Mouse (Mus musculus): ENCODE measurements around the gene Cyb5r1.
"Not testable (repeated sequence)": the region's sequence is repeated elsewhere in the genome, so short reads cannot be mapped to it uniquely, and the experiment has no call there.

Cyb5r1 gene

GRCm38 (mm10) chr1:134414501-134415167 lies 9.3 kb downstream of the Cyb5r1 start:
- DNase-seq (ENCODE audit: low read depth, low spot score) = no peak

- peak; percentile 98 for DNase-seq (ENCODE audit: low read depth, low spot score)
Measured at GRCm38 (mm10) chr1:134415168-134415831, 9.9 kb downstream of the Cyb5r1 start, which contains the start of gene Adipor1. Gene Adipor1, plus strand, starts transcription at chr1:134415378.

DNA sequence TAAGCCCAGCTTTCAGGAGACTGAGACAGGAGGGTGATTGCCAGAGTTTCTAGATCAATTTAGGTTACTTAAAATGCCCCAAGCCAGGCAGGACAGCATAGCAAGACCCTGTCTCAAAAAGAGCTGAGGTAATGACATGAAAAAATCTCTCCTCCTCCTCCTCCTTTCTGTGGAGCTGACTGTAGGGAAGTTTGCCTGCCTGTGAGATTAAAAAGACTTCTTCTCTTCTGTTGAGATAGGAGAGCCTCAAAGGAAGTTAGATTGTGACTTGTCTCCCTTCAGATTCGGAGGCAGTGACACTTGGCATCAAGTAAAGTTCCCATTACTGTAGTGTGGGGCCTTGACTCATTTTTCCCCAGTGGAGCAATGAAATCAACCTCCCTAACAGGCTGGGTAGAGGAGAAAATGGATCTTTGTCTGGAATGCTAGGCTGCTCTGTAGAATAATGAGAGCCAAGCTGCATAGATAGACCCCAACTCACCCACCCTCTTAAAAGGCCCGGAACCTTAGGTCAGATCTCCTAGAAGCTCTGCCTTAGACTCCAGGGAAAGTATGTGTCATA lies 13.1 kb downstream of the Cyb5r1 start:
- no peak for DNase-seq (ENCODE audit: low read depth, low spot score)

DNA sequence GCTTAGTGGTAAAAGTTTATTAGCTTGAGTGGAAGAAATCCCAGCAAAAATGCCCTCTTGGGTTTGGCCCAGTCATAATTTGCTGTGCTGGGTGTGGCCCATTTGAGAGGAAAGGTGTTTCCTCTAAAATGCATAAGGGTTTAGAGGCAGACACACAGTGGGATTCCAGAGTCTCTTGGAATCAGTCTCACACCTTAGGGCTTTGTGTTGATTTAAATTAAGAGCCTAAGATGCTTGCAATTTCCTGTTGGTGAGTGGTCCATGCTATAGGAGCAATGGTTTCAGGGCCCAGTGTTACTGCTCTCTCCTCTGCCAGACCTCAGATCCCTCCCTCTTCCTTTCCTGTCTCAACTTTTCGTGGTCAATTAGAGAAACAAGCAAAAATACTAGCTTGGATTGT lies 13.8 kb downstream of the Cyb5r1 start:
- peak; percentile 71 for DNase-seq (ENCODE audit: low read depth, low spot score)

DNA sequence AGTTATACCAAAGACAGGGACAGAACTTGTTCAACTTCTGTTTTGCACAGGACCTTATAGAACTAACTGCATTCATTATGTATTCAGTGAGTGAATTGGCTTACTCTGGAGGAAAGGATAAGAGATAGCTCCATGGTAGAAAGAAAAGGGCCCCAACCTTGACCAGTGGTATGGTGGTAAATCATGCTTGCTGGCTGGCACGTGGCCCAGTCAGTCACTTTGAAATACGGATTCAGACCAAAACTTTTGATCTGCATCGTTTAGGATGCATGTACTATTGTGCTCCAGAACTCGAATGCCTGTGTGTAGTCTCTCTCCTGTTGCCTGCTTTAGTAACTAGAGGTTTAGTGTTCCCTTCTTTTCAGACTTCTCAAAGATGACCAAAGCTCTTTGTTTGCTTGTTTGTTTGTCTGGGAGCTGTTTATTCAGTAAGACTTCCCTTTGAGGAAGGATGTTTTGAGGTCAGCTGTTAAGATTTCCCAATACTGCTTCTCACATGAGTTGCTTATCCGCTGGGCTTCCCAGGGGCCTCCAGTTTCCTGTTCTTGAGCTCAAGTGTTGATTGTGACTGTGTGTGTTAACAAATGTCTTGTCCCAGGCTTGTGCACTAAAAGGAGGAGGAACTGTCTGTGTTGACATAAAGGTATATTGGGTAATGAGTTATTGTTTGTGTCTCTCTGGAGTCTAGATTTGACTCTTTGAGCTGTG lies 14.5 kb downstream of the Cyb5r1 start:
- no peak for DNase-seq (ENCODE audit: low read depth, low spot score)

DNA sequence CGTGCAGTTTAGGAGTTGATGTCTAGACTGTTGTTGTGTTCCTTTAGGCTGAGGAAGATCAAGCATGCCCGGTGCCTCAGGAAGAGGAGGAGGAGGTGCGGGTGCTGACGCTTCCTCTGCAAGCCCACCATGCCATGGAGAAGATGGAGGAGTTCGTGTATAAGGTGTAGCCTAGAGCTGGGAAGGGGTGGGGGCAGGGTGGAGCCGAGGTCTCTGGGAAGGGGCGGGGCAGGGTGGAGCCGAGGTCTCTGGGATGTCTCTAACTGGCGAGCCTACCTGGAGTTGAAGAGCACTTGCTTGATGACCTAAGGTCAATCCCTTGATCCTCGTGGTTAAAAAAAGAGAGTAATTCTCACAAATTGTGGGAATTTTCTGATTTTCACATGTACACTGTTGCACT lies 18.6 kb downstream of the Cyb5r1 start:
- DNase-seq (ENCODE audit: low read depth, low spot score) = peak; percentile 67

GRCm38 (mm10) chr1:134426289-134426688 lies 20.9 kb downstream of the Cyb5r1 start:
- DNase-seq (ENCODE audit: low read depth, low spot score) = no peak

GRCm38 (mm10) chr1:134433002-134433401 lies 27.6 kb downstream of the Cyb5r1 start:
- peak; percentile 56 for DNase-seq (ENCODE audit: low read depth, low spot score)

DNA sequence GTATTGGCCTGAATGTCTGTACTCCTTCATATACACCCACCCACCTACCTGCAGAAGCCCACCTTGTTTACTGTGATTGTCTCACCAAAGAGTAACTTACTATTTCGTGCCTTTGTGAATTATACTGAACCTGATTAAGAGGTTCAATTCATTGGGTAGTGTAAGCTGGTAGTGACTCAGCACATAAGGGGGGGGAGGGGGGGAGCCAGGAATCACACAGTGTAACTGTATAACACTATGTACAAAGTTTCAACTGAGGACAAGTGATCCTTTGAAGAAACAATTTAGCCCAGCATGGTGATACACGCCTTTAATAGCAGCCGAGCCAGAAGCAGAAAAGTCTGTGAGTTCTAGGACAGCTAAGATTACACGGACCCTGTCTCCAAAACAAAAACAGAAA lies 28.1 kb downstream of the Cyb5r1 start:
- no peak for DNase-seq (ENCODE audit: low read depth, low spot score)

- DNase-seq (ENCODE audit: low read depth, low spot score) = peak; percentile 95
Measured at GRCm38 (mm10) chr1:134435414-134435813, 30.1 kb downstream of the Cyb5r1 start.

GRCm38 (mm10) chr1:134440437-134440836 lies 35.1 kb downstream of the Cyb5r1 start:
- DNase-seq (ENCODE audit: low read depth, low spot score) = no peak

DNA sequence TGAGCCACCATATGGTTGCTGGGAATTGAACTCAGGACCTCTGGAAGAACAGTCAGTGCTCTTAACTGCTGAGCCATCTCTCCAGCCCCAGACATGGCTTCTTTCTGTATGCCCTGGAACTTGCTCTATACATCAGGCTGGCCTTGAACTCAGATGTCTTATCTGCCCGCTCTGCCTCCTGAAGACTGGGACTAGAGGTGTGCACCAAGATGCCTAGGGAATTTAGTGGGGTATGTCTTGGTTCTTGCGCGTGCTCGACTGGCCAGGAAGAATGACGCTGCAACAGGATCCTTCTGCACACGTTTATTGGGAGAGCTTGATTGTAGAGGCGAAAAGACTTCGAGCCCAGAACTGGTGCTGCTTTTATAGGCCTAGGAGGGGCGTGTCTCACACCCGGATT lies 36.4 kb downstream of the Cyb5r1 start:
- DNase-seq (ENCODE audit: low read depth, low spot score) = not testable (repeated sequence)

DNA sequence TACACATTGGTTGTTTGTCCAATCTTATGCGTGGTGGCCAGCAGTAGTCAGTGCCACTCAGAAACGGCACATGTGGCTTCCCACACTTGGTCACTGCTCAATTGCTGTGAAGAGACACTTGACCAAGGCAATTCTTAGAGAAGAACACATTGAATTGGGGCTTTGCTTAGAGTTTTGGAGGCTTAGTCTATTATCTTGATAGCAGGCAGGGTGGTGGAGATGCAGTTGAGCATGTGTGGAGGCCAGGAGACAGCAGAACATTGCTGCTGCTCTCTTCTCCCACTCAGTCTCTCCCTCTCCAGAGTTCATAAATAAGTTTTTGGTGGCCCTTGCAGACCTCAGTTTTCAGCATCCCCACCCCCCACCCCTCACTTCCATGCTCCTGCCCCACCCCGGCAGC lies 37.0 kb downstream of the Cyb5r1 start:
- no peak for DNase-seq (ENCODE audit: low read depth, low spot score)

GRCm38 (mm10) chr1:134443288-134443687 lies 37.9 kb downstream of the Cyb5r1 start:
- DNase-seq (ENCODE audit: low read depth, low spot score) = not testable (repeated sequence)

- no peak for DNase-seq (ENCODE audit: low read depth, low spot score)
Measured at GRCm38 (mm10) chr1:134445418-134445817, 40.1 kb downstream of the Cyb5r1 start.

- not testable (repeated sequence) for DNase-seq (ENCODE audit: low read depth, low spot score)
Measured at GRCm38 (mm10) chr1:134448537-134448936, 43.2 kb downstream of the Cyb5r1 start.

GRCm38 (mm10) chr1:134450201-134450600 lies 44.8 kb downstream of the Cyb5r1 start:
- no peak for DNase-seq (ENCODE audit: low read depth, low spot score)

GRCm38 (mm10) chr1:134450986-134451385 lies 45.6 kb downstream of the Cyb5r1 start:
- no peak for DNase-seq (ENCODE audit: low read depth, low spot score)

GRCm38 (mm10) chr1:134454904-134455824 lies 49.8 kb downstream of the Cyb5r1 start, which contains the start of gene Klhl12:
Gene Klhl12, plus strand, starts transcription at chr1:134455531.
- peak; percentile 97 for DNase-seq (ENCODE audit: low read depth, low spot score)

GRCm38 (mm10) chr1:134456060-134456459 lies 50.7 kb downstream of the Cyb5r1 start:
- no peak for DNase-seq (ENCODE audit: low read depth, low spot score)

GRCm38 (mm10) chr1:134458139-134458727 lies 52.9 kb downstream of the Cyb5r1 start:
- DNase-seq (ENCODE audit: low read depth, low spot score) = peak; percentile 55

All from ES-CJ7 (cell line).